Mouse (Mus musculus) olfactory bulb, adult 2 months (tissue): ENCODE data around the gene Emilin3.

Source experiments
- CTCF ChIP-seq: fragments of 200-500 bp; IDR thresholded peaks from 2 replicates; pipeline ENCODE4 v1.5.1; 2012; ENCODE audit warnings: low read depth, mild to moderate bottlenecking, low read length, moderate library complexity; ENCODE audit not compliant: insufficient read depth
- POLR2A ChIP-seq: fragments of 200-500 bp; IDR thresholded peaks from 2 replicates; pipeline ENCODE4 v1.6.1; 2012; ENCODE audit warnings: mild to moderate bottlenecking, low read depth, low read length, moderate library complexity; ENCODE audit not compliant: insufficient read depth

DNA sequence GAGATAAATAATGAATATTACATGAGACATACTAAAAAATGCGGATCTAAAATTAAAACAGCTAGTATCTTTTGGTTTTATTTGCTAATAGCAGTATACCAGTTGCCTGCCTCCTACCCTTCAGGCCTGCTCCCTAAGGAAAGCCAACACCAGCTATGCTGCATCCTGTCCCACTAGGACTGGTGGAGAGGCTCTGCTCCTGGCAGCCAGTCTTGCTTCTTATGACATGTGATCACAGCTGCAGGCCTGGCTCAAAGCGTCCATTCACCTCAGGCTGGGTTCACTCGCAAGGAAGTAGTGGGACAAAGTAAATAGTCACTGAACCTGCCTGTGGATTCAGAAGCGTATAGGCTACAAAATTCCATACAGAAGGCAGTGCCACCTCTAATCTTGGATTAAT, 28.2 kb downstream of the Emilin3 start:
- TF ChIP-seq CTCF (no peak), POLR2A (no peak)
